Mouse (Mus musculus) ovary, postnatal 36 days (tissue): ENCODE results near the gene Ccdc105.

Experiments used
- DNase-seq: peaks from one replicate; pipeline ENCODE4 v3.0.0; 2022; ENCODE audit warnings: low spot score, mixed read lengths

The Ccdc105 gene

GRCm38 (mm10) chr10:78715156-78715555 lies 37.7 kb downstream of the Ccdc105 start:
- DNase-seq: no peak

GRCm38 (mm10) chr10:78714129-78714528 lies 38.7 kb downstream of the Ccdc105 start:
- DNase-seq: no peak

- DNase-seq: no peak
Measured at GRCm38 (mm10) chr10:78710706-78711105, 42.2 kb downstream of the Ccdc105 start.

- DNase-seq: no peak
Measured at GRCm38 (mm10) chr10:78700881-78701280, 52.0 kb downstream of the Ccdc105 start.
